Mouse (Mus musculus) cortical plate, adult 2 months (tissue): Measurements from ENCODE around the gene Hsd17b2. TPM values are rescaled to one million over a fixed set of nuclear protein-coding genes. Genes with fewer than 3 reads are reported as not detected.
A peak's percentile ranks its signal among the peaks of the same experiment; 100 is the strongest.

Source experiments
- H3K27ac ChIP-seq: fragments of 200-500 bp; 2 replicates; pipeline ENCODE4 v1.5.1; 2012; ENCODE audit warnings: low read length, control low read depth, inconsistent platforms; ENCODE audit not compliant: insufficient read depth
- H3K4me1 ChIP-seq: fragments of 200-500 bp; 2 replicates; pipeline ENCODE4 v1.6.1; 2011; ENCODE audit warnings: low read length; ENCODE audit not compliant: control insufficient read depth, insufficient read depth
- H3K4me3 ChIP-seq: fragments of 200-500 bp; 2 replicates; pipeline ENCODE4 v1.5.1; 2011; ENCODE audit warnings: mild to moderate bottlenecking, low read length, control low read depth; ENCODE audit not compliant: insufficient read depth
- CTCF ChIP-seq: fragments of 200-500 bp; IDR thresholded peaks from 2 replicates; pipeline ENCODE4 v1.5.1; 2011; ENCODE audit warnings: mild to moderate bottlenecking, control low read depth, low read length; ENCODE audit not compliant: insufficient read depth; ENCODE audit errors: extremely low read depth
- POLR2A ChIP-seq: fragments of 200-500 bp; IDR thresholded peaks from 2 replicates; pipeline ENCODE4 v1.6.1; 2011; ENCODE audit warnings: mild to moderate bottlenecking, low read length, control low read depth; ENCODE audit not compliant: insufficient read depth; ENCODE audit errors: extremely low read depth
- polyA plus RNA-seq: library from polyadenylated mRNA; depleted of rRNA; stranded (reverse); fragments of >200 nt; gene quantifications from 2 replicates; pipeline ENCODE4 v1.2.3, GENCODE M21; 2012

Gene Hsd17b2
- polyA plus RNA-seq, 1 experiment, result 0.10 TPM

DNA sequence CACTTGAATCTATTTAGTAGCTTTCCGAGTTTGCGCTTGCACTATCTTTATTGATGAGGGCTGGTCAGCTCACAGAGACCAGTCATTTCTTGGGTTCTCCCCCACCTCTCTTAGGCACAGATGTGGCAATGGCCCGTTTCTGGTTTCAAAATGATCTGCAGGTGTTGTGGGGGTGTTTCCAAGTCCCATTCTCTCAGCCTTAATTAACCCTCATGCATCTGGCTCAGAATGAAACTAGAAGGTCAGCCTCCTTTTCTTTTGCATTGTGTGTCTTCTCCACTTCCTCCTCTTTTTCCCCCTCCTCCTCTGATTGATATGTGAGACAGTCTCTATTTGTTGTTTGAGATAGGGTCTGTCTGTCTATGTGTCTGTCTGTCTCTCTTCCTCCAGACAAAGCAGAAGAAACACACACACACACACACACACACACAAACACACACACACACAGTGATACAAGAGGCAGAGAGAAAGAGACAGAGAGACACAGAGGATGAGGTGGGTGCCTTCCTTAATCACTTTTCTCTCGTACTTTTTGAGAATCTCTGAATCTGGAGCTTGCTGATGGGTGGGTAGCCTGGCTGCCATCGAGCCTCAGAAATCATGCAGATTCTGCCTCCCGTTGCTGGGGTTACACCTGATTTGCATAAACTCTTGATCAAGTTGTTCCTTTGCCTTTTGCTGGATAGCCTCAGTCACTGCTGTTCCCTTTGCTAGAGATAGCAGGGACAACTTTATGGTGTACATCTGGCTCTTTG, 79.8 kb downstream of the Hsd17b2 start:
- Histone ChIP-seq H3K4me1 (no peaks in the 10 kb centered on the region; the same call in none of the 2 replicates), H3K27ac (no peak overlapping the region), H3K4me3 (no peak overlapping the region)
- TF ChIP-seq POLR2A (no peak), CTCF (no peak)

DNA sequence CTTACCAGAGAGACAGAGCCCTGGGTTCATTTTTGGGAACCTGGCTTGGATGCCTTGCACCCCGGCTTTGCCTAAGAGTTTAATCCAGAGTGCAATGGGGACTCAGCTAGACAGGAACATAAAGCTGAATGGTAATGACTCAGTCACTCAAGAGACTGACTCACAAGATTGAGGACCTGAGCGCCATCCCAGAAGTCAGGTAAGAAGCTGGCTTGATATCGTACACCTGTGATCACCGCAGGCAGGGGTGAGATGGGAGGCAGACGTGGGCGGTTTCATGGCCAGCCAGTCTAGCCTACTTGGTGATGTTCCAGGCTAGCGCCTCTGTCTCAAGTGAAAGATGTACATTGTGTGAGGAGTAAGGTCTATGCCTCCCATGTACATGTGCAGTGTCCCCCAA, 81.3 kb downstream of the Hsd17b2 start:
- Histone ChIP-seq H3K4me1 (no peaks in the 10 kb centered on the region; the same call in none of the 2 replicates), H3K27ac (no peak overlapping the region)

DNA sequence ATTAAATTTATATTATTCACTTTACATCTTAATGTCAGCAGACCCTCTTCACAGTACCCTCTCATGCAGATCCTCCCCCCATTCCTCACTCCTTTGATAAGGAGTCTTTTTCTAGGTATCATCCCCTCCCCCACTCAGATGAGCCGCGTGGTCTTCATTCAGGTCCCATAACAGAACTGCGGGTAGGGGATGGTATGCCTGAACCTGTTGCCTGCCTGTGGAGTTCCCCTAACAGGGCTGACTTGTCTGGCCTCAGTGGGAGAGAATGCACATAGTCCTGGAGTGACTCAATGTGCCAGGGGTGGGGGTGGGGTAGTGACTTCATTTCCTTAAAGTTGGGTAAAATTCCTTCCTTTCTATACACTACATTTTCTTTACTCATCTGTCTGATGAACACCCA, 84.7 kb downstream of the Hsd17b2 start:
- Histone ChIP-seq H3K4me1 (no peaks in the 10 kb centered on the region; the same call in 1 of the 2 replicates), H3K27ac (no peak overlapping the region), H3K4me3 (no peak overlapping the region)
- TF ChIP-seq CTCF, result no peak
- TF ChIP-seq POLR2A, result no peak

More for the DNA sequence above, 81.3 kb downstream of the Hsd17b2 start:
- H3K4me3 ChIP-seq, result no peak overlapping the region
- TF ChIP-seq CTCF, result no peak
- TF ChIP-seq POLR2A, result no peak

DNA sequence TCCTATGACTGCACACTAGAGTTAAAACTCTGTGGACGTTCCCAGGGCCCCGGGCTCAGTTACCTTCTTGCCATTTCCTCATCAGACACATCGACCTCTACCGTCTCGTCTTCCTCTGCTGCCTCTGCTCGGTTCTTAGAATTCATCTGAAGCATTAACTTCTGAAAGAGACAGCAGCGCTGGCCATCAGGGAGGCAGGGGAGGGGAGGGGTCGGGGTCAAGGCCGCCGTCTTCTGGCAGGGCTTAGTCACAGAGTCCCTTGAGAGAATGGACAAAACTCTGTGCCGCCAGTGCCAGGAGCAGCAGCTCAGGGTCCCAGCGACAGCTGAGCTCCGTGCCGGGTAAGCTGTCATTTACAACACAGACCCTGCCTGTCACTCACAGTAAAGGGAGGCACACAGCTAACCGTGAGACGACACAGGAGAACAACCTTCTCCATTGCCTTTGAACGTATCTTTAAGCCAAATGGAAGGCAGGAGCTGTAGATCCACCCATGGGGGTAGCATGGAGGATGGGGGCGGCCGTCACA, 91.0 kb downstream of the Hsd17b2 start:
- Histone ChIP-seq H3K4me1 (peaks cover 2% of the 10 kb centered on the region; the same call in 1 of the 2 replicates), H3K4me3 (no peak overlapping the region), H3K27ac (no peak overlapping the region)
- TF ChIP-seq POLR2A (no peak), CTCF (no peak)

DNA sequence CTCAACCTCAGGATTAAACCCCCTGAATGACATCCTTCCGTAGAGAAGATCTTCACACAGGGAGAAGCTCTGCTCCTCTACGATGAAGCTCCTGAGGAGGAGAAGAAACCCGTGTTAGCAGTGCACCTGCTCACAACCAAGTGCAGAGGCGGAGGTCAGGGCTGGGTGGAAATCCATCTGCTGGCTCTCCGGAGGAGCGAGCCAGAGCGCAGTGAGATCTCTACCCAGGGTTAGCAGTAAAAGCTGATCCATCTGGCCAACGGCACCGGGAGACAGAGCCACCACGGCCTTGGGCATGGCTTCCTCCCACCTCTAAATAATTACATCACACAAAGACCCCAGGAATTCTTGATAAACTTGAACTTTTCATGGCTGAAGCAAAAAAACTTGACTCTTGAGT, 92.9 kb downstream of the Hsd17b2 start:
- Histone ChIP-seq H3K4me3 (no peak overlapping the region), H3K27ac (no peak overlapping the region), H3K4me1 (peaks cover 2% of the 10 kb centered on the region; the same call in 1 of the 2 replicates)
- TF ChIP-seq POLR2A (no peak), CTCF (no peak)

DNA sequence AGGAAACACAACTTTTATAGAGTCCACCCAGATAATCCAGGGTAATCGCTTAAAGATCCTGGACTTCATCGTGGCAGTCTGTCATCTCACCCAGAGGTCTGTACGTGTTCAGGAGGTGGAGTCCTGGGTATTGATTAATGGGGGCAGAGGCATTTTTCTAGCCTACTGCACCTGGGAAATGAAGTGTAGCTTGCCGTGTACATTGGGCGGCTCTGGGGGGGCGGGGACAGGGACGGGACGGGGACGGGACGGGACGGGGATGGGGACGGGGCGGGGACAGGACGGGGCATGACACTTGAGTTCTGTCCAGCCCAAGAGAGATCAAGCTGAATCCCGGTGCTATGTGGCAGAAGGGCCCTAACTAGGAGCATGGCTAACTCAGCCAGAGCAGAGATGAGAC, 94.8 kb downstream of the Hsd17b2 start:
- H3K27ac ChIP-seq, result no peak overlapping the region
- TF ChIP-seq POLR2A, result no peak
- TF ChIP-seq CTCF, result no peak
- H3K4me1 ChIP-seq, result peaks cover 2% of the 10 kb centered on the region; the same call in 1 of the 2 replicates
- H3K4me3 ChIP-seq, result no peak overlapping the region

DNA sequence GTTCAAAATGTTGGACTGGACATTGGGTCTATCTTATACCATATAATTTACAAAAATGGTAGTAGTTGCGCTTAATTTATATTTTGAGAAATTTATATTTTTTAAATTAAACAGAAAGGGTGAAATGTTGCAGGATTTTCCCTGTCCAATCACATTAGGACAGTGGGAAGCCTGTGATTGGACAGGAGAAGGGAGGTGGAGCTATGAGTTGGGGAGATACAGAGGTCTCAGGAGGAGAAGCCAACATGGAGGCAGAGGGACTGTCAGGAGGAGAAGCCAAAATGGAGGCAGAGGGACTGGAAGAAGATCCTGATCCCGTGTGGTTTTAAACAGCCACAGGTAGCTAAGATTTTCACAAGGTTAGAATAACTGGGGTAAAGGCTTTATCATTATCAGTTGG, 96.4 kb downstream of the Hsd17b2 start:
- Histone ChIP-seq H3K4me1 (peaks cover 2% of the 10 kb centered on the region; the same call in 1 of the 2 replicates), H3K4me3 (no peak overlapping the region), H3K27ac (no peak overlapping the region)
- TF ChIP-seq CTCF (no peak), POLR2A (no peak)

DNA sequence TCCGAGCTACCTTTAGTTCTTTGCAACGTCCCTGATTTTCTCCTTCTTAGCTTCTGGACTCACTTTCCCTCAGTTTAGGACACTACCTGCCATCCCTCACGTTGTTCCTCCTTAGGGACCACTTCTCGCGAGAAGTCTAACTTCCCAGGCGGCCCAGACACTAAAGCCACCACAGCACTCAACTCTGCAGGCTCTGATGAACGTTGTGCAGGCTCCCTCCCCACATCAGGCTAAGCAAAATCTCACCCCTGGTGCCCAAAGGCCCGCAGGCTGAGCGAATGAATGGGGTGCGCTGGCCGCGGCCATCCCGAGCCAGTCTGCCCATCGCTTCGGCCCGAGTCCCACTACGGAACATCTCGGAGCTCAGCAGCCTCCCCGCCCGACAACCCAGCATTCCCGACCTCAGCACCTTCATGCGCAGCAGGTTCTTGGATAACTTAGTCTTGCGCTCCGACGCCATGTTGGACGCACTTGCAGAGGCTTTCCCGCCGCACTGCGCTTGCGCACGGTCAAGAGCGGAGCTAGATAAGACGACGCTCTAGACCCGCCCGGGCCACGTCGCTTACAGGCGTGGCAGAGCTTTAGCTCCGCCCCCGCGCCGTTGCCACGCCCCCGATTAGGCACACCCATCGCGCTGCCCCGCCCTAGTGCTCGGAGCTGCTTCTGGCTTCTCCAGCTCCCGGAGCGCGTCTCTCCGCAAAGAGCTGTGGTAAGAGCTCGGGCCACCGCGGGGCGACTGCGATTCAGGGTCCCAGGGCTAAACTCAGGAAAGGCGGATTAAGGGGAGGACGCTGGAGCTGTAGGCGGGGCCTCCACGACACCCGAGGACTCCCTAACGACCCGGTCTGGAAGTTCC, 100.0 kb downstream of the Hsd17b2 start, which contains the start of gene Mphosph6:
TSS of gene Mphosph6 (minus strand) at position 501 of the 856 bp plus-strand sequence.
- TF ChIP-seq POLR2A, result peak; percentile 96
- TF ChIP-seq CTCF, result no peak
- no peaks in the 10 kb centered on the region; the same call in 1 of the 2 replicates for H3K4me1 ChIP-seq
- H3K27ac ChIP-seq, result peak within 1 kb of the TSS; percentile 75
- peak within 1 kb of the TSS; percentile 87 for H3K4me3 ChIP-seq

DNA sequence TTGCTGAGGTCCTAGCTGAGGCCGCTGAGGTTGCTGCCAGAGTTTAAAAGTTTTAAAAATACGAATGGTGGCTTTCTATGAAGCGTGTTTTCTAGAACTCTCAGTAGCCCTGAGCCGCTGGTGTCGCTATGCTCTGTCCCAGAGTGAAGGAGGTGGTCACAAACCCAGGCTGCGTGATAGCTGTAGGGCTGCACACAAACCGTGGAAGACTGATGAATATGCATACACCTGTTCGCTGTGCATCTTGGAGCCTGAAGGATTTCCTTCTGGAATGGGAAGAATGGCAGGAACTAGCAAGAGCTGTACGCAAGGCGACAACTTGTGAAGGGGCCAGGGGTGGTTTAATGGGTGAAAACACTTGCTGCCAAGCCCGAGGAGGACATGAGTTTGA, 100.6 kb downstream of the Hsd17b2 start:
- TF ChIP-seq CTCF, result no peak
- Histone ChIP-seq H3K4me3 (peak overlapping the region; percentile 87), H3K4me1 (no peaks in the 10 kb centered on the region; the same call in 1 of the 2 replicates), H3K27ac (no peak overlapping the region)
